Mouse (Mus musculus) ovary, postnatal 36 days (tissue): ENCODE results near the gene Fads1.
A peak's percentile ranks its signal among the peaks of the same experiment; 100 is the strongest.
"Not testable (repeated sequence)": the region's sequence is repeated elsewhere in the genome, so short reads cannot be mapped to it uniquely, and the experiment has no call there.

Source experiments
- DNase-seq: peaks from one replicate; pipeline ENCODE4 v3.0.0; 2022; ENCODE audit warnings: low spot score, mixed read lengths

Gene Fads1

GRCm38 (mm10) chr19:10182670-10183298 is at the start of gene Fads1:
Fads1 (plus strand) TSS chr19:10182888.
- peak; percentile 94 for DNase-seq

GRCm38 (mm10) chr19:10134692-10135091 is 48.0 kb upstream of the Fads1 start:
- peak; percentile 34 for DNase-seq

GRCm38 (mm10) chr19:10137423-10137822 is 45.3 kb upstream of the Fads1 start:
- no peak for DNase-seq

- no peak for DNase-seq
Observed at GRCm38 (mm10) chr19:10139736-10140135, 43.0 kb upstream of the Fads1 start.

GRCm38 (mm10) chr19:10143667-10144066 is 39.0 kb upstream of the Fads1 start:
- DNase-seq = no peak

- DNase-seq = no peak
Observed at GRCm38 (mm10) chr19:10144464-10144863, 38.2 kb upstream of the Fads1 start.

GRCm38 (mm10) chr19:10148555-10148954 is 34.1 kb upstream of the Fads1 start:
- no peak for DNase-seq

- DNase-seq = no peak
Observed at GRCm38 (mm10) chr19:10149189-10149588, 33.5 kb upstream of the Fads1 start.

GRCm38 (mm10) chr19:10157725-10158124 is 25.0 kb upstream of the Fads1 start:
- DNase-seq = no peak

- DNase-seq = no peak
Observed at GRCm38 (mm10) chr19:10163896-10164295, 18.8 kb upstream of the Fads1 start.

GRCm38 (mm10) chr19:10165928-10166327 is 16.8 kb upstream of the Fads1 start:
- DNase-seq = not testable (repeated sequence)

GRCm38 (mm10) chr19:10167112-10167511 is 15.6 kb upstream of the Fads1 start:
- no peak for DNase-seq

- no peak for DNase-seq
Observed at GRCm38 (mm10) chr19:10167951-10168350, 14.7 kb upstream of the Fads1 start.

- no peak for DNase-seq
Observed at GRCm38 (mm10) chr19:10168441-10168840, 14.2 kb upstream of the Fads1 start.

- DNase-seq = no peak
Observed at GRCm38 (mm10) chr19:10169179-10169578, 13.5 kb upstream of the Fads1 start.

- not testable (repeated sequence) for DNase-seq
Observed at GRCm38 (mm10) chr19:10169692-10170330, 12.9 kb upstream of the Fads1 start.

- DNase-seq = no peak
Observed at GRCm38 (mm10) chr19:10170466-10170865, 12.2 kb upstream of the Fads1 start.

GRCm38 (mm10) chr19:10171359-10171758 is 11.3 kb upstream of the Fads1 start:
- no peak for DNase-seq

GRCm38 (mm10) chr19:10171846-10172245 is 10.8 kb upstream of the Fads1 start:
- no peak for DNase-seq

GRCm38 (mm10) chr19:10173116-10173718 is 9.5 kb upstream of the Fads1 start:
- DNase-seq = no peak

- no peak for DNase-seq
Observed at GRCm38 (mm10) chr19:10173844-10174539, 8.7 kb upstream of the Fads1 start.

GRCm38 (mm10) chr19:10174956-10175355 is 7.7 kb upstream of the Fads1 start:
- no peak for DNase-seq

- no peak for DNase-seq
Observed at GRCm38 (mm10) chr19:10176477-10176876, 6.2 kb upstream of the Fads1 start.
